Mouse (Mus musculus) liver, postnatal 0 days (tissue): ENCODE results near the gene Klhl26.
A peak's percentile ranks its signal among the peaks of the same experiment; 100 is the strongest.

Source experiments
- CTCF ChIP-seq: sonication (generic); IDR thresholded peaks from 2 replicates; pipeline ENCODE4 v1.5.1; 2016; ENCODE audit warnings: antibody characterized with exemption, low read depth
- EP300 ChIP-seq: IDR thresholded peaks from 2 replicates; pipeline ENCODE4 v1.6.1; 2016; ENCODE audit warnings: antibody characterized with exemption, low read depth, mild to moderate bottlenecking

DNA sequence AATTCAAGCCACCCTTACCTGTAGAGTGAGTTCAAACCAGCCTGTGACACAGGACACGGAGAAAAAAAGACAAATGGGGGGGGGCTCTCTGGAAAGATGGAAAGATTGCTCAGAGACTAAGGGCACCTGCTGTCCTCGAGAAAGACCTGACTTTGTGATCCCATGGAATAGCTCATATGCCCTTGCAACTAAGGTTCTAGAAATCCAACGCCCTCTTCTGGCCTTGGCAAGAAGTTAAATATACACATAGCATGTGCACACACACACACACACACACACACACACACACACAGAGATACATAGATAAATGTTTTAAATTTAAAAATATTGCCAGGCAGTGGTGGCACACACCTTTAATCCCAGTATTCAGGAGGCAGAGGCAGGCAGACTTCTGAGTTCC, 36.5 kb downstream of the Klhl26 start:
- TF ChIP-seq EP300 (no peak), CTCF (peak; percentile 28; the same call in 1 of the 2 replicates)
